Mouse (Mus musculus): ENCODE results near the gene Gm19684. TPM values are rescaled to one million over a fixed set of nuclear protein-coding genes. Genes with fewer than 3 reads are reported as not detected.
A peak's percentile ranks its signal among the peaks of the same experiment; 100 is the strongest.
"Not testable (repeated sequence)": the region's sequence is repeated elsewhere in the genome, so short reads cannot be mapped to it uniquely, and the experiment has no call there.

Gene Gm19684
- polyA plus RNA-seq, 2 experiments, result not detected

- Histone ChIP-seq H3K27me3 (ENCODE audit: control insufficient read depth, insufficient read depth, low read length) (peaks cover 13% of the 10 kb centered on the region), H3K4me3 (ENCODE audit: insufficient read depth in 1 of 2, low read depth in 2 of 2, low read length in 2 of 2) (peak overlapping the region; percentile 8 to 31; a peak in 3 of 4 replicates), H3K4me2 (ENCODE audit: low read depth) (peak overlapping the region; percentile 58)
- WGBS (ENCODE audit: insufficient replicate concordance), result 2% methylated on average over 57 of the region's 57 CpGs
- DNase-seq (ENCODE audit: low read depth in 3 of 3, low spot score in 3 of 3); H3K27ac ChIP-seq; H3K9ac ChIP-seq (replicated peaks); H3K36me3 ChIP-seq (replicated peaks; ENCODE audit: control insufficient read depth, insufficient read depth, low read depth); H3K4me1 ChIP-seq (replicated peaks; ENCODE audit: control insufficient read depth in 2 of 2, insufficient read depth in 2 of 2, low read length in 1 of 2); H3K9me3 ChIP-seq (ENCODE audit: control insufficient read depth, low read length): not testable (repeated sequence)
- peak; percentile 33; the same call in 1 of the 2 replicates for ATAC-seq (ENCODE audit: insufficient read depth)
- peak; percentile 32; the same call in 1 of the 2 replicates for TF ChIP-seq CTCF (IDR thresholded peaks at IDR 0.05; ENCODE audit: low read depth)
Measured at GRCm38 (mm10) chr17:36110641-36111509, 10.6 kb upstream of the Gm19684 start.

- H3K27ac ChIP-seq; ATAC-seq (ENCODE audit: insufficient read depth); H3K9ac ChIP-seq (replicated peaks); H3K9me3 ChIP-seq (ENCODE audit: control insufficient read depth, low read length); H3K4me1 ChIP-seq (replicated peaks; ENCODE audit: control insufficient read depth in 2 of 2, insufficient read depth in 2 of 2, low read length in 1 of 2); H3K36me3 ChIP-seq (replicated peaks; ENCODE audit: control insufficient read depth, insufficient read depth, low read depth): not testable (repeated sequence)
- peak in 1 of 3 experiments; percentile 4 for DNase-seq (ENCODE audit: low read depth in 3 of 3, low spot score in 3 of 3)
- H3K4me2 ChIP-seq (ENCODE audit: low read depth), result peak overlapping the region; percentile 58
- WGBS (ENCODE audit: insufficient replicate concordance), result 2% methylated on average over 10 of the region's 10 CpGs
- H3K27me3 ChIP-seq (ENCODE audit: control insufficient read depth, insufficient read depth, low read length), result peaks cover 13% of the 10 kb centered on the region
- H3K4me3 ChIP-seq (ENCODE audit: insufficient read depth in 1 of 2, low read depth in 2 of 2, low read length in 2 of 2), result peak overlapping the region; percentile 8 to 31; a peak in 3 of 4 replicates
Measured at GRCm38 (mm10) chr17:36111510-36111868, 10.0 kb upstream of the Gm19684 start.

GRCm38 (mm10) chr17:36113979-36114593, 7.4 kb upstream of the Gm19684 start:
- not testable (repeated sequence) for H3K9ac ChIP-seq (replicated peaks); H3K4me1 ChIP-seq (replicated peaks; ENCODE audit: control insufficient read depth in 2 of 2, insufficient read depth in 2 of 2, low read length in 1 of 2); H3K9me3 ChIP-seq (ENCODE audit: control insufficient read depth, low read length); H3K27ac ChIP-seq; H3K36me3 ChIP-seq (replicated peaks; ENCODE audit: control insufficient read depth, insufficient read depth, low read depth); H3K4me3 ChIP-seq (ENCODE audit: insufficient read depth in 1 of 2, low read depth in 2 of 2, low read length in 2 of 2); H3K4me2 ChIP-seq (ENCODE audit: low read depth)
- DNase-seq (ENCODE audit: low read depth in 3 of 3, low spot score in 3 of 3), result peak in 1 of 3 experiments; percentile 11
- peaks cover 13% of the 10 kb centered on the region for H3K27me3 ChIP-seq (ENCODE audit: control insufficient read depth, insufficient read depth, low read length)
- ATAC-seq (ENCODE audit: insufficient read depth), result peak; percentile 60; the same call in 1 of the 2 replicates
- peak; percentile 75 for TF ChIP-seq CTCF (IDR thresholded peaks at IDR 0.05; ENCODE audit: low read depth)
- WGBS (ENCODE audit: insufficient replicate concordance), result 7% methylated on average over 6 of the region's 6 CpGs

- not testable (repeated sequence) for H3K27me3 ChIP-seq (ENCODE audit: control insufficient read depth, insufficient read depth, low read length); H3K9me3 ChIP-seq (ENCODE audit: control insufficient read depth, low read length); DNase-seq (ENCODE audit: low read depth in 3 of 3, low spot score in 3 of 3); H3K4me2 ChIP-seq (ENCODE audit: low read depth); H3K9ac ChIP-seq (replicated peaks); H3K4me1 ChIP-seq (replicated peaks; ENCODE audit: control insufficient read depth in 2 of 2, insufficient read depth in 2 of 2, low read length in 1 of 2); H3K4me3 ChIP-seq (ENCODE audit: insufficient read depth in 1 of 2, low read depth in 2 of 2, low read length in 2 of 2); ATAC-seq (ENCODE audit: insufficient read depth); H3K27ac ChIP-seq; H3K36me3 ChIP-seq (replicated peaks; ENCODE audit: control insufficient read depth, insufficient read depth, low read depth)
- 18% methylated on average over 3 of the region's 3 CpGs for WGBS (ENCODE audit: insufficient replicate concordance)
Measured at GRCm38 (mm10) chr17:36116545-36116944, 4.9 kb upstream of the Gm19684 start.

- not testable (repeated sequence) for ATAC-seq (ENCODE audit: insufficient read depth); H3K27me3 ChIP-seq (ENCODE audit: control insufficient read depth, insufficient read depth, low read length); H3K36me3 ChIP-seq (replicated peaks; ENCODE audit: control insufficient read depth, insufficient read depth, low read depth); H3K4me3 ChIP-seq (ENCODE audit: insufficient read depth in 1 of 2, low read depth in 2 of 2, low read length in 2 of 2); H3K9me3 ChIP-seq (ENCODE audit: control insufficient read depth, low read length); H3K9ac ChIP-seq (replicated peaks); DNase-seq (ENCODE audit: low read depth in 3 of 3, low spot score in 3 of 3); H3K4me1 ChIP-seq (replicated peaks; ENCODE audit: control insufficient read depth in 2 of 2, insufficient read depth in 2 of 2, low read length in 1 of 2); H3K27ac ChIP-seq
- whole genome bisulfite sequencing (ENCODE audit: insufficient replicate concordance), result 23% methylated on average over 17 of the region's 18 CpGs
- H3K4me2 ChIP-seq (ENCODE audit: low read depth), result peak overlapping the region; percentile 24; the same call in 1 of the 2 replicates
Measured at GRCm38 (mm10) chr17:36120839-36121238, 639 bp upstream of the Gm19684 start.

- H3K4me1 ChIP-seq (replicated peaks; ENCODE audit: control insufficient read depth in 2 of 2, insufficient read depth in 2 of 2, low read length in 1 of 2); DNase-seq (ENCODE audit: low read depth in 3 of 3, low spot score in 3 of 3); H3K4me2 ChIP-seq (ENCODE audit: low read depth); H3K9me3 ChIP-seq (ENCODE audit: control insufficient read depth, low read length); H3K4me3 ChIP-seq (ENCODE audit: insufficient read depth in 1 of 2, low read depth in 2 of 2, low read length in 2 of 2); H3K27ac ChIP-seq; H3K27me3 ChIP-seq (ENCODE audit: control insufficient read depth, insufficient read depth, low read length); H3K9ac ChIP-seq (replicated peaks); H3K36me3 ChIP-seq (replicated peaks; ENCODE audit: control insufficient read depth, insufficient read depth, low read depth); ATAC-seq (ENCODE audit: insufficient read depth): not testable (repeated sequence)
- WGBS (ENCODE audit: insufficient replicate concordance), result 57% methylated on average over 3 of the region's 3 CpGs
Measured at GRCm38 (mm10) chr17:36124111-36124510, 2.6 kb downstream of the Gm19684 start.

- WGBS (ENCODE audit: insufficient replicate concordance), result 53% methylated on average over 10 of the region's 13 CpGs
- H3K9me3 ChIP-seq (ENCODE audit: control insufficient read depth, low read length); H3K4me2 ChIP-seq (ENCODE audit: low read depth); ATAC-seq (ENCODE audit: insufficient read depth); H3K27me3 ChIP-seq (ENCODE audit: control insufficient read depth, insufficient read depth, low read length); H3K27ac ChIP-seq; H3K36me3 ChIP-seq (replicated peaks; ENCODE audit: control insufficient read depth, insufficient read depth, low read depth); H3K4me1 ChIP-seq (replicated peaks; ENCODE audit: control insufficient read depth in 2 of 2, insufficient read depth in 2 of 2, low read length in 1 of 2); DNase-seq (ENCODE audit: low read depth in 3 of 3, low spot score in 3 of 3); H3K4me3 ChIP-seq (ENCODE audit: insufficient read depth in 1 of 2, low read depth in 2 of 2, low read length in 2 of 2); H3K9ac ChIP-seq (replicated peaks): not testable (repeated sequence)
Measured at GRCm38 (mm10) chr17:36128525-36128924, 7.0 kb downstream of the Gm19684 start.
